Mouse (Mus musculus) liver, embryonic 11.5 days (tissue): ENCODE results near the gene Retreg1. TPM values are rescaled to one million over a fixed set of nuclear protein-coding genes. Genes with fewer than 3 reads are reported as not detected.

ENCODE experiments used
- ATAC-seq: fragments of 200-750 bp; cut with Nextera tagmentation; replicated peaks from 2 replicates; pipeline ENCODE4 v1.8.0; 2017; ENCODE audit warnings: moderate number of reproducible peaks, mild to moderate bottlenecking, moderate TSS enrichment, moderate library complexity; ENCODE audit not compliant: low FRiP score
- DNase-seq: peaks from one replicate; pipeline ENCODE4 v3.0.0-alpha.2; 2017; ENCODE audit warnings: low spot score
- H3K27ac ChIP-seq: fragments of 300-500 bp; sonication (generic); 2 replicates; pipeline ENCODE4 v1.5.1; 2014; ENCODE audit warnings: mild to moderate bottlenecking, low read depth, low read length, control low read depth
- H3K27me3 ChIP-seq: fragments of 300-500 bp; sonication (generic); replicated peaks from 2 replicates; pipeline ENCODE4 v1.6.1; 2014; ENCODE audit warnings: low read length, mixed read lengths; ENCODE audit not compliant: control insufficient read depth, insufficient read depth
- H3K36me3 ChIP-seq: fragments of 300-500 bp; sonication (generic); 2 replicates; pipeline ENCODE4 v1.6.1; 2014; ENCODE audit warnings: mild to moderate bottlenecking, low read length, moderate library complexity, mixed read lengths; ENCODE audit not compliant: control insufficient read depth, insufficient read depth
- H3K4me1 ChIP-seq: fragments of 300-500 bp; sonication (generic); replicated peaks from 2 replicates; pipeline ENCODE4 v1.6.1; 2014; ENCODE audit warnings: low read length, mixed read lengths; ENCODE audit not compliant: control insufficient read depth, insufficient read depth
- H3K4me2 ChIP-seq: fragments of 300-500 bp; sonication (generic); 2 replicates; pipeline ENCODE4 v1.6.1; 2014; ENCODE audit warnings: mild to moderate bottlenecking, control low read depth, moderate library complexity
- H3K4me3 ChIP-seq: fragments of 300-500 bp; sonication (generic); 2 replicates; pipeline ENCODE4 v1.5.1; 2014; ENCODE audit warnings: low read depth, low read length, control low read depth
- H3K9ac ChIP-seq: fragments of 300-500 bp; sonication (generic); 2 replicates; pipeline ENCODE4 v1.6.1; 2014; ENCODE audit warnings: low read depth, low read length, control low read depth
- H3K9me3 ChIP-seq: fragments of 300-500 bp; sonication (generic); 2 replicates; pipeline ENCODE4 v1.6.1; 2016; ENCODE audit warnings: low read length, inconsistent platforms, mixed read lengths; ENCODE audit not compliant: control insufficient read depth
- WGBS: fragments of 180-500 bp; shearing (Covaris S2); extraction: QIAGEN DNeasy Blood & Tissue Kit; methylation state at CpG from one replicate; pipeline ENCODE4 v1.1.7; 2014; 5-methylcytosine and 5-hydroxymethylcytosine counted together
- polyA plus RNA-seq: library from polyadenylated mRNA; unstranded; fragments of >200 nt; fragmentation: Nextera tagmentation; extraction: Ambion mirVana; gene quantifications from 2 replicates; pipeline ENCODE4 v1.2.1, GENCODE M21; 2014

Gene Retreg1
- polyA plus RNA-seq, 1 experiment from 2014 or later: 1.3 TPM

- H3K4me2 ChIP-seq: no peak overlapping the region
- no peaks in the 10 kb centered on the region for H3K27me3 ChIP-seq
- H3K4me1 ChIP-seq: no peaks in the 10 kb centered on the region; the same call in 1 of the 2 replicates
- no peaks in the 10 kb centered on the region for H3K9me3 ChIP-seq
- no peak overlapping the region for H3K9ac ChIP-seq
- no peak overlapping the region for H3K4me3 ChIP-seq
- no peak for DNase-seq
- no peak overlapping the region for H3K27ac ChIP-seq
- H3K36me3 ChIP-seq: no peaks in the 10 kb centered on the region
- no peak for ATAC-seq
- 92% methylated on average over 5 of the region's 5 CpGs for WGBS
These were observed 87.7 kb downstream of the Retreg1 start for GRCm38 (mm10) chr15:25930657-25931056.

GRCm38 (mm10) chr15:25932497-25932896 is 89.5 kb downstream of the Retreg1 start:
- Histone ChIP-seq H3K27ac (no peak overlapping the region), H3K4me2 (no peak overlapping the region), H3K9ac (no peak overlapping the region), H3K4me3 (no peak overlapping the region), H3K36me3 (no peaks in the 10 kb centered on the region), H3K27me3 (no peaks in the 10 kb centered on the region), H3K4me1 (no peaks in the 10 kb centered on the region; the same call in 1 of the 2 replicates), H3K9me3 (no peaks in the 10 kb centered on the region)
- WGBS: 77% methylated on average over 9 of the region's 9 CpGs
- ATAC-seq (no peak), DNase-seq (no peak)

- ATAC-seq (no peak), DNase-seq (no peak)
- no peak overlapping the region for H3K4me2 ChIP-seq
- WGBS: 62% methylated on average over 16 of the region's 16 CpGs
- H3K4me1 ChIP-seq: no peaks in the 10 kb centered on the region; the same call in 1 of the 2 replicates
- no peak overlapping the region for H3K9ac ChIP-seq
- H3K9me3 ChIP-seq: no peaks in the 10 kb centered on the region
- no peaks in the 10 kb centered on the region for H3K27me3 ChIP-seq
- H3K36me3 ChIP-seq: no peaks in the 10 kb centered on the region
- no peak overlapping the region for H3K4me3 ChIP-seq
- H3K27ac ChIP-seq: no peak overlapping the region
These were observed 90.1 kb downstream of the Retreg1 start for GRCm38 (mm10) chr15:25932937-25933684.

GRCm38 (mm10) chr15:25933685-25934108 is 90.7 kb downstream of the Retreg1 start:
- ATAC-seq (no peak), DNase-seq (no peak)
- Histone ChIP-seq H3K4me3 (no peak overlapping the region), H3K27ac (no peak overlapping the region), H3K9ac (no peak overlapping the region), H3K9me3 (no peaks in the 10 kb centered on the region), H3K36me3 (no peaks in the 10 kb centered on the region), H3K27me3 (no peaks in the 10 kb centered on the region), H3K4me1 (no peaks in the 10 kb centered on the region; the same call in 1 of the 2 replicates), H3K4me2 (no peak overlapping the region)
- 57% methylated on average over 7 of the region's 7 CpGs for WGBS

GRCm38 (mm10) chr15:25934411-25934810 is 91.4 kb downstream of the Retreg1 start:
- DNase-seq: no peak
- Histone ChIP-seq H3K36me3 (no peaks in the 10 kb centered on the region), H3K27ac (no peak overlapping the region), H3K4me2 (no peak overlapping the region), H3K9me3 (no peaks in the 10 kb centered on the region), H3K27me3 (no peaks in the 10 kb centered on the region), H3K9ac (no peak overlapping the region), H3K4me1 (no peaks in the 10 kb centered on the region; the same call in 1 of the 2 replicates), H3K4me3 (no peak overlapping the region)
- ATAC-seq: no peak
- WGBS: 79% methylated on average over 7 of the region's 7 CpGs

- Histone ChIP-seq H3K27ac (no peak overlapping the region), H3K4me1 (no peaks in the 10 kb centered on the region), H3K9me3 (no peaks in the 10 kb centered on the region), H3K9ac (no peak overlapping the region), H3K36me3 (no peaks in the 10 kb centered on the region), H3K27me3 (no peaks in the 10 kb centered on the region), H3K4me2 (no peak overlapping the region), H3K4me3 (no peak overlapping the region)
- WGBS: 84% methylated on average over 7 of the region's 7 CpGs
- DNase-seq: no peak
- no peak for ATAC-seq
These were observed 95.5 kb downstream of the Retreg1 start for GRCm38 (mm10) chr15:25938496-25938895.

- no peak for DNase-seq
- no peak overlapping the region for H3K27ac ChIP-seq
- H3K4me2 ChIP-seq: peak overlapping the region; percentile 32
These were observed 97.7 kb downstream of the Retreg1 start for GRCm38 (mm10) chr15:25940397-25941377.

GRCm38 (mm10) chr15:25941514-25941913 is 98.5 kb downstream of the Retreg1 start:
- Histone ChIP-seq H3K36me3 (no peaks in the 10 kb centered on the region), H3K4me2 (no peak overlapping the region), H3K4me3 (no peak overlapping the region), H3K27ac (no peak overlapping the region), H3K27me3 (no peaks in the 10 kb centered on the region), H3K9me3 (no peaks in the 10 kb centered on the region), H3K4me1 (no peaks in the 10 kb centered on the region), H3K9ac (no peak overlapping the region)
- 85% methylated on average over 11 of the region's 11 CpGs for WGBS
- no peak for DNase-seq
- no peak for ATAC-seq

More at GRCm38 (mm10) chr15:25940397-25941377, 97.7 kb downstream of the Retreg1 start:
- no peak for ATAC-seq
- H3K4me3 ChIP-seq: no peak overlapping the region
- WGBS: 38% methylated on average over 24 of the region's 24 CpGs
- H3K9ac ChIP-seq: no peak overlapping the region
- no peaks in the 10 kb centered on the region for H3K9me3 ChIP-seq
- no peaks in the 10 kb centered on the region for H3K36me3 ChIP-seq
- H3K4me1 ChIP-seq: no peaks in the 10 kb centered on the region
- H3K27me3 ChIP-seq: no peaks in the 10 kb centered on the region
